Mouse (Mus musculus) mouse trophoblast stem cell (cell line): ENCODE measurements around the gene Padi3.

Source experiments
- in situ Hi-C, 2 experiments: fragments of 300-500 bp; cut with MseI, MboI; formaldehyde crosslinking; loops; 2 replicates in 1 of 2; 3 replicates in 1 of 2; pipeline ENCODE4 v1.15.1; 2025

The Padi3 gene

GRCm38 (mm10) chr4:140780507-140780906, 29.9 kb downstream of the Padi3 start:
- in situ Hi-C loops = no loop called here

DNA sequence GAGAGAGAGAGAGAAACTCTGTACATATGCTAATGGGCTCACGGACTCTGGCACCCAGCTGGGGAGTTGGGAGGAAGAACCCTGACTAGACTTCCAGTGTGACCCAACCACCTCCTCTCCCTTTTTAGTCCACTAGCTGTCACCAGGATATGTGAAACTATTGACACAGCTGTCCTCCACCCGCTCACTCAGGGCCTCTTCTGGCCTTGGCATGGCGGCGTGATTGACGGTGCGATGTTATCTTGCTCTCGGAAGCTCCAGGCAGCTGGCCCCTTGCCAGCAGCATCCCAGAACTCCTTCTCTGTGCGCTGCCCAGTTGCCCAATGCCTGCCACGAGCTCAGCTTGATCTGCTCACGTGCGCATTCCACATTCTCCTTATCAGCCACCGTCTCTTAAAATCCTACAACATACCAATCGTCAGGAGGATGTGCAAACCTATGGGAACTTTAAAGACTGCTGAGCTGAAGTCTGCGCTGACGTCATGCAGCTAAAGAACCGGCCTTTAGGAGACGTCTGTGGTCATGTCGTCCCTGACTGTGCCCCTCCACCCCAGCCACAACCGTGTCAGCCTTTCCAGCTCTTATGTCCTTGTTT, 30.5 kb downstream of the Padi3 start:
- in situ Hi-C loops = no loop called here

GRCm38 (mm10) chr4:140776623-140777022, 33.8 kb downstream of the Padi3 start:
- in situ Hi-C loops = no loop called here

GRCm38 (mm10) chr4:140775876-140776275, 34.6 kb downstream of the Padi3 start:
- in situ Hi-C loops = no loop called here

- in situ Hi-C loops = no loop called here
Measured at GRCm38 (mm10) chr4:140774893-140775292, 35.6 kb downstream of the Padi3 start.

DNA sequence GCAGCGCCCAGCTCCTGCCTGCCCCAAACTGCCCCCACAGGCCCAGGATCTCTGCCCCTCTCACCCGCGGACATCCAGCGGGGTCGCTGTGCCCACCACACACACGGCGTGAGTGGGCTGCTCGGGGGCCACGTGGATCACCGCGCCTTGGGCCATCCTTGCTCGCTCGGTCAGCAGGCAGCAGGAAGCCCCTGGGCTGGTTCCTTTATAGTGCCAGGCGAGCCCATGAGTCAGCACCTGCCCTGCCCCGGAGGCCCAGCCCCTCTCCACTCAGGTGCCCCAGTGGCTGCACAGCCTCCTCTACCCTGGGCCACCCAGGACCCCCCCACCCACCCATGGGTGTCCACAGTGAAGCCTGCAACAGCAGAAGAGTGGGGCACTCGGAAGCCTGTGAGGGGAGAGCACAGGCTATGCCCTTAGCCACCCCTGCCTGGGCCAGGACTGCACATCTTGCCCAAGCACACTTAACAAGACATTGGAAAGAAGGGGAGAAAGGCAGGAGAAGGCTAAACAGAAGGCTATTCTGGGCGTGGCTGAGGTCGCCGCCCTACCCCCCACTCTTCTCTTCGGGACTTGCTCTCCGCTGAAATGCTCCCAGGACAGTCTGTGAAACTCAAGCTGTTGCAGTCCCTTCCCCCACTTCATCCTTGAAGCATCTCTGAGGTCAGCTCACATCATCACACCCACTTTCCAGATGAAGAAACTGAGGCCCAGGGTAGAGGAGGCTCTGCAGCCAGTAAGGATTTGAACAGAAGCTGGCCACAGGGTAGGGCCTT, 36.2 kb downstream of the Padi3 start, which contains the start of gene Padi4:
Padi4 (minus strand) TSS at position 212 of the 776 bp plus-strand sequence.
- in situ Hi-C loops = no loop called here

DNA sequence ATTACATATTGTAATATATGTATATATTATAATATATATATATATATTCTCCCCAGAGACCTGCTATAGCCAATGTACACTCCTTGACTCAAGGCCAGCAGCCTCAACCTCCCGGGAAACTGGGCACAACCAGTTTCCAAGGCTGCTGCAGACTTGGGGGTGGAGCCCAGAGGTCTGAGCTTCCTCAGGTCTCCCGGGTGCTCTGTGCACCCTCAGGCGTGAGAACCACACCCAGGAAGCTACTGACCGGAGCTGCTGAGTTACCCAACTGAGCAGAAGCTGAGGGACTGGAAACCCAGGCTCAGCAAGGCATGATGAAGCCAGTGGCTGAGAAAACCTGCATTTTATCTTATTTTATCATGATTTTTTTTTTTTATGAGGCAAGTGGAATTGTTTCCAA, 39.4 kb downstream of the Padi3 start:
- in situ Hi-C loops = no loop called here

DNA sequence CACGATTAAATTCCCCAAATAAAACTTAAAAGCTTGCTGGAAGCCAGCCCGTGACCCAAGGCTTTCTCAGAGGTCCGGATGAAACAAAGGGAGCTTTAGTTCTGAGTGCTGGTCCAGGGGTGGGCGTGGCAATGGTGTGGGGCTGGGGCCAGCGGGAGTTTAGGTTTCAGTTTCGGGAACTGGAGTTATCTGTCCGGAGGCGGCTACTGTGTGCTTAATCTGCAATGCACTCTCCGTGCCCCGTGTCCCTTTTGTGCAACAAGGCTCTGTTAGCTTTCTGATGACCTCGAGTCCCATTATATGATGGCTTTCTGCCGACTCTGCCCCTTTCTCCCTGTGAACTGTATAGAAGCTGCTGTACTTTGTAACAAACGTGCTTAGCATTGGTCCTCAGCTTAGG, 40.0 kb downstream of the Padi3 start:
- in situ Hi-C loops = no loop called here

- in situ Hi-C loops = no loop called here
Measured at GRCm38 (mm10) chr4:140768973-140769372, 41.5 kb downstream of the Padi3 start.

GRCm38 (mm10) chr4:140765936-140766335, 44.5 kb downstream of the Padi3 start:
- in situ Hi-C loops = no loop called here

DNA sequence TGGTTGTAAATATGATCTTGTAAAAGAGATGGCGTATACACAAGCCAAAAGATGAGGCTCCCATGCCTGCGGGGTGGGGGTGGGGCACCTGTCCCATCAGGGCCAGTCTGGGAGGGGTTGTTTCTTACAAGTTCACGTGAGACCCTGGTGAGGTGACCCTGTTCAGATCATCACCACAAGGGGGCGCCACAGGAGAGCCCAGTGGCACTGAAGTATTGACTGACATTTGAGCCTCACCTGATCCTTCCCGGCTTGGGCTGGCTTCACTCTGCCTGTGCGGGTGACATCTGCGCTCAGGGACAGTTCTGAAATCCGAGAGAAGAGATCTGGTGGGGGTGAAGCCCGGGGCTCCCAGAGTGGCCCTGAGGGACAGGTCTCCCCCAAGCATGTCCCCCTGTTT, 47.3 kb downstream of the Padi3 start:
- in situ Hi-C loops = no loop called here

DNA sequence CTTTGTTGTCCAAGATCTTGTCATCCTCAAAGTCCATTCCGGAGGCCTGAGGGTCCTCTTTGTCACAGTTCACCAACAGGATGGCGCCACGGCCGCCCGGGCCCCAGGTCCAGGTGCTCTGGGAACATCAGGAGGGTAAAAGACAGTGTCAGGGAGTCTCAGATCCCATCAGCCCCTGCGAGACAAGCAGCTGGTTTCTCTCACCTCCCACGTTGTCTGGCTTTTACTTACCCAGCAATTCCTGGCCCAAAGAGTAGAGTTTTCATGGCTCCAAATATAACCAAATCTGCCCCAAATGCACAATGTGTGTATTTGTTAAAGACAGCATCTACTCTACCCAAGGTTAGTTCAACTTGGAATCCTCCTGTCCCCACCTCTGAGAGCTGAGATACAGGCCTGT, 48.8 kb downstream of the Padi3 start:
- in situ Hi-C loops = no loop called here

DNA sequence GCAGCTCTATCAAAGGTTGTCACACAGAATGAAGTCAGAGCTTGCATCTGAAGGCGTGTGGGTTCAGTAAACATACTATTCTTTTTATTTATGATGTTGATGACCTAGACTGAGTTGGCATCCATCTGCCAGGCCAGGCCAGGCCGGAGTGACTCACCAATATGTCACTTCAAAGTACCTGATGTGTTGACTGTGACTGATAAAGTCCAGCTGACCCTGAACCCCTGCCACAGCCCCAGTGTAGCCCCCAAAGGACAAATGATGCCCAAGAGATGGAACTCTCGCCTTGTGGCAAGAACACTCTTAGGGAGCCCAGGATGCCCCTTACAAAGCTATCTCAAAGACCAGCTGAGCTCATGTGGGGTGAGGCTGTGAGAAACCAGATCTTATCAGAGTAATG, 54.6 kb downstream of the Padi3 start:
- in situ Hi-C loops = no loop called here

DNA sequence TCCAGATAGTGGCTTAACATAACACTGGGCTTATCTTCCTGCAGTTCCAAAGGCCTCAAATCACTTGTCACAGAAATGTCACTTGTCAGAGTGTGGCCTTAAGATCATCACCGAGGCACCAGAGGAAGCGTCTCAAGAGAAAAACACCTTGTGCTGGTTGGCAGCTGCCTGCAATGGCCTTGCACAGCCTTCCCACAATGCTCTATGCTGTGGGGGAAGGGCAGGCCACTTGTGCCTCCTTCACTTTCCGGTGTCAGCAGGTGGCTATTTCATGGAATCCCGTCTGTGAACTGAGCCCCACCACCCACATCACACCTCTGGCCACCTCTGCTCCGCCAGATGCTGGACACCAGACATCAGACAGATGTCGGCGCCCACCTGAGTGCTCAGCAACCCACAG, 57.1 kb downstream of the Padi3 start:
- in situ Hi-C loops = no loop called here

- in situ Hi-C loops = no loop called here
Measured at GRCm38 (mm10) chr4:140750328-140750727, 60.1 kb downstream of the Padi3 start.

DNA sequence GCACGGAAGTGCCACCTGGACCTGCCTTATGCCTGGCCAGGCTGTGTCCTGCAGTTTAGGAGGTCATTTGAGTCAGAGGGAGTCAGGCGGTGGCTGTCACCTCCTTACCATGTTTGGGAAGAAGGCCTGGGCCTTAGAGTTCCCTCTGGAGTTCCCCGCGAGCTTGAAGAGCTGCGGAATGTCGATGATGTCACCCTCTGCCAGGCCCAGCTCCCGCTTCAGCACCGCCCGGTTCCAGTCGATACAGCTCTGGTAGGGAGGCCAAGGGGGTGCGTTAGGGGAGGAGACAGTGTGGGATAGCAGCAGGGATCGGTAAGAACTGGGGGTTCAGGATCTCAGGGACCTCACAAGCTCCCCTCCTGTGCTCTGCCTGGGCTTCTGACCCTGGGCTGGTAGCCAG, 62.5 kb downstream of the Padi3 start:
- in situ Hi-C loops = no loop called here

- in situ Hi-C loops = no loop called here
Measured at GRCm38 (mm10) chr4:140744654-140745053, 65.8 kb downstream of the Padi3 start.

DNA sequence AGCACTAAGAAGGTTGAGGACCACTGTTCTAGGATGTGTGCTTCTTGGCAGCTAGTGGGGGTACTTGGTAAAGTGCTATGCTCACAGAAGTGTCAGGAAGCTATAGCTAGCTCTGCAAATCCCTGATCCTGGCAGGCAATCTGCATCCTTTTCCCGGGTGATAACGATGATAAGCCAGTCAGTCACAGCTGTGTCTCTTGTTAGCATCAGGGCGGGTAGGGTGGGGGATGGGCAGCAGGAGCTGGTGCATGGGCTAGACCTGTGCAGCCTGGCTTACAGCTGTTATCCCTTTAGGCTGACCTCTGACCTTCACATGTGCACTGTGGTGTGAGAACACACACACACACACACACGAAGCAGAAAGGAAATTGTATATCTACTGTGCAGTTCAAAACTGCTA, 67.4 kb downstream of the Padi3 start:
- in situ Hi-C loops = no loop called here

- in situ Hi-C loops = no loop called here
Measured at GRCm38 (mm10) chr4:140742543-140742942, 67.9 kb downstream of the Padi3 start, which contains the start of gene Padi6. Gene Padi6 (minus strand): TSS chr4:140742643.

DNA sequence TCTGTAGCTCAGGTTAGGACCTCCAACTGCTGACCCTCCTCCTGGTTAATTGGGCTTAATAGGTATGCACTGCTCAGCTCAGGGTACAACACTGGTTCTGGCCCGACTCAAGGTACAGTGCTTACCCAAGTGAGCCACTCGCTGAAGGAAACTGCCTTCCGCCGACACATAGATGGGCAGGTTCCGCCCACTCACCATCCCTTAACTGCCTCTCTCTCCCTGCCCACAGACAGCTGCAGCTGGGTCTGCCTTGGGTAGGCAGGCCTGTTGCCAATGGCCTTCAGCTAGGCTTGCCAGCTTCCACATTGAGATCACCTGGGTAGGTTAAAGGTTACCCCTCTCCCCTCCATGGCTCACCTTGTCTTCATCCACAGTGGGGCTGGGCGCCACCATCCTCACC, 69.0 kb downstream of the Padi3 start:
- in situ Hi-C loops = no loop called here

- in situ Hi-C loops = no loop called here
Measured at GRCm38 (mm10) chr4:140740655-140741054, 69.8 kb downstream of the Padi3 start.
